Mouse (Mus musculus): Measurements from ENCODE around the gene Tpo.

The Tpo gene

GRCm38 (mm10) chr12:30008741-30009140 lies 123.7 kb downstream of the Tpo start:
- no peak for DNase-seq

GRCm38 (mm10) chr12:30006586-30006985 lies 125.8 kb downstream of the Tpo start:
- DNase-seq = no peak
